Mouse (Mus musculus) cerebellum, postnatal 4 days (tissue): Measurements from ENCODE around the gene Tm6sf2.
"Not testable (repeated sequence)": the region's sequence is repeated elsewhere in the genome, so short reads cannot be mapped to it uniquely, and the experiment has no call there.

Source experiments
- DNase-seq, 2 experiments: peaks; one replicate each; pipeline ENCODE4 v3.0.0; 2022; ENCODE audit warnings: low spot score in 2 of 2, mixed read lengths in 1 of 2

Gene Tm6sf2

GRCm38 (mm10) chr8:70072441-70073069, at the start of gene Tm6sf2:
Gene Tm6sf2, plus strand, starts transcription at chr8:70072924.
- DNase-seq: peak in 1 of 2 experiments; percentile 21

GRCm38 (mm10) chr8:70023596-70023995, 49.1 kb upstream of the Tm6sf2 start:
- DNase-seq: no peak

- DNase-seq: no peak
These were observed 46.6 kb upstream of the Tm6sf2 start for GRCm38 (mm10) chr8:70026151-70026550.

DNA sequence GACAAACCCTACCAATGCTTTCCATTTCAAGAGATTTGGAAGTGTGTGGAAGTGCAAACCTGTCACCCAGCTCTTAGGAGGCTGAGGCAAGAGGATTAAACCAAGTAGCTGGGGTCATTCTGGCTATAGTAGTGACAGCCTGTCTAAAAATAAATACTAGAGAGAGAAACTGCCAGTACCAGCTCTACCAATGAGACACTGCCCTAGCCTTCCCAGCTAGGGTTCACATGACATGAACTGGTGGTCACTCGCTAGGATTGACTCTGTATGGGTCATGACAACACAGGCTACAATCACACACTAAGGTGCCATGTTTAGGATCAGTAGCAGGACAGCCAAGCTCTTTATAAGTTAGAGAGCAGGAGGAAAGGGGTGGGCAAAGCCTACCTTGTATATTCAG, 42.5 kb upstream of the Tm6sf2 start:
- no peak for DNase-seq

DNA sequence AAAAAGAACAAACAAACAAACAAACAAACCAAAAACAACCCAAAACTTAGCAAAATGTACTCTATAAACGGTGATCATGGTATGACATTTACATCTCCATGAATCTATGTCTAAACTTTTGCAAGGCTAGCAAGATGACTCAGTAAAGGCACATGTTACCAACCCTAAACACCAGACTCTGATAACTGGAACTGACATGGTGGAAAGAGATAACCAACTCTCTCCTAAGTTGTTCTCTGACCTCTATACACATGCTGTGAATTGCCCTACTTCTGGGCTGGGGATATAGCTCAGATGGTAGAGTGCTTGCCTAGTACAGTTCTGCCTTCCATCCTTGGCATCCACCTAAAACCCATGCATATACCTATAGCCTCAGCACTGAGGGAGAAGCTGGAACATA, 34.7 kb upstream of the Tm6sf2 start:
- no peak for DNase-seq

DNA sequence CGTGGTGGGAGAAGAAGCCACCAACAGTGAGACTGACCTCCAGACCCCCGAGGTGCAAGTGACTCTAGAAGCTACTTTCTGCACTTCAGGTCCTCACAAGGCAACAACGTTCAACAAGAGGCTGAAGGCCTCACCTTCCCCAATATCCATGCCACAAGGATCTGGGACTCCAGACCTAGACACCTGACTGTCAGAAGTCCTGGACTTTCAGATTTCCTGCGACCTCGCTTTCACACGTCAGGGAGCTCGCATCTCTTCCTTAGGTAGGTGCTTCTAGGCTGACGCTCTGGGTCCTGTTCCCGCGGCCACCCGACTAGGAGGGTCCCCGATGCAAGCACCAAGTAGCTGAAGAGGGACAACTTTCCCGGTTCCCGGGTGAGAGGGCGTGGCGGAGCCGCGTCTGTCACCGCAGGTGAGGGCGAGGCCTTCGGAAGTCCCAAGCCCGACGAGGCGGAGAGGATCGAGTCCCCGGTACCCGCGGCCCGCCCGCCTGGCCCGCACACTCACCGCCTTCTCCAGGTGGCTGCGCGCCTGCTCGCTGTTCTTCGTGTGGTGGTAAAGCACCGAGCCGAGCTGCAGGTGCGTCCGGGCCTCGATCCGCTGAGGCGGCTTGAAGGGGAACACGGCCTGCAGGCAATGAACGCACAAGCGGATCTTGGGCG, 30.7 kb upstream of the Tm6sf2 start:
- DNase-seq: no peak

GRCm38 (mm10) chr8:70042583-70043455, 29.9 kb upstream of the Tm6sf2 start, which contains the start of the genes Mau2 and Sugp1:
Gene Mau2, minus strand, starts transcription at chr8:70042734.
Gene Sugp1, plus strand, starts transcription at chr8:70042813.
- peak; percentile 88 to 95 for DNase-seq

- no peak for DNase-seq
These were observed 28.7 kb upstream of the Tm6sf2 start for GRCm38 (mm10) chr8:70043996-70044395.

DNA sequence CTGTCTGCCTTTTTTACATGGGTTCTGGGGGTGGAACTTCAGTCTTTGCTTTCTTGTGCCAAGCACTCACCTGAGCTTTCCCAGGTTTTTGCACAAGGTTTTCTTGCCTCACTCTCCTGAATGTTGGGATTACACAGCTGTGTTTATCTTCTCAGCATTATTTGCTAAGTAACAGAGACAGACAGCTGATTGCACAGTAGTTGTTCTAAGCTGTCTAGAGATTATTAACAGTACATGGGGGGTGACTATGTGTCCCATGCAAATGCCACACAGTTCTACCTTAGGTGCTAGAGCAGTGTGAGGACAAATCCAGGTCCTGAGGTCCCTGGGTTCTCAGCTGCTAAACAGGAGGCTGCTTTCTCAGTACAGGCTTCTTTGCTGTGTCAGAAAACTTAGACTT, 23.1 kb upstream of the Tm6sf2 start:
- no peak for DNase-seq

- not testable (repeated sequence) for DNase-seq
These were observed 22.3 kb upstream of the Tm6sf2 start for GRCm38 (mm10) chr8:70050434-70050833.

GRCm38 (mm10) chr8:70057721-70058120, 15.0 kb upstream of the Tm6sf2 start:
- DNase-seq: no peak

- no peak for DNase-seq
These were observed 786 bp upstream of the Tm6sf2 start for GRCm38 (mm10) chr8:70071836-70072440.

- DNase-seq: no peak
These were observed 396 bp downstream of the Tm6sf2 start for GRCm38 (mm10) chr8:70073120-70073519.

DNA sequence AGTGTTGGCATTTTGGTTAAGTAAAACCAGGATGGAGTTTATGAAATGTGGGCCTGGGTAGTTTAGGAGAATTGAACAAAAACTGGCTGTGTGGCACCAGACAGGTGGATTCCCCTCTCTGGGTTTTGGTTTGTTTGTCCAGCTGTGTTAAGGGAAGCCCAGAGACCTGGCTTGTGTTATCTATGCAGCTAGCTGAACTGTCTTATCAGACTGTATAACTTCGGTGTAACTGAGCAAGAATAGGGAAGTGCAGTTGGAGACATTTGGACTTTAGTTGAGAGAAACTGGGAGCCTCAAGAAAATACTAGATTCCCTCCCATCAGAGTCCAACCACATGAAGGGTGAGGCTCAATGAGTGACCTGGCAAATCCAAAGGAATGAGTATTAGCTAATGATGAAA, 958 bp downstream of the Tm6sf2 start:
- no peak for DNase-seq

- no peak for DNase-seq
These were observed 9.3 kb downstream of the Tm6sf2 start for GRCm38 (mm10) chr8:70081976-70082375.

GRCm38 (mm10) chr8:70083285-70083684, 10.6 kb downstream of the Tm6sf2 start, which contains the start of gene Hapln4:
Gene Hapln4, plus strand, starts transcription at chr8:70083457.
- DNase-seq: peak in 1 of 2 experiments; percentile 49

DNA sequence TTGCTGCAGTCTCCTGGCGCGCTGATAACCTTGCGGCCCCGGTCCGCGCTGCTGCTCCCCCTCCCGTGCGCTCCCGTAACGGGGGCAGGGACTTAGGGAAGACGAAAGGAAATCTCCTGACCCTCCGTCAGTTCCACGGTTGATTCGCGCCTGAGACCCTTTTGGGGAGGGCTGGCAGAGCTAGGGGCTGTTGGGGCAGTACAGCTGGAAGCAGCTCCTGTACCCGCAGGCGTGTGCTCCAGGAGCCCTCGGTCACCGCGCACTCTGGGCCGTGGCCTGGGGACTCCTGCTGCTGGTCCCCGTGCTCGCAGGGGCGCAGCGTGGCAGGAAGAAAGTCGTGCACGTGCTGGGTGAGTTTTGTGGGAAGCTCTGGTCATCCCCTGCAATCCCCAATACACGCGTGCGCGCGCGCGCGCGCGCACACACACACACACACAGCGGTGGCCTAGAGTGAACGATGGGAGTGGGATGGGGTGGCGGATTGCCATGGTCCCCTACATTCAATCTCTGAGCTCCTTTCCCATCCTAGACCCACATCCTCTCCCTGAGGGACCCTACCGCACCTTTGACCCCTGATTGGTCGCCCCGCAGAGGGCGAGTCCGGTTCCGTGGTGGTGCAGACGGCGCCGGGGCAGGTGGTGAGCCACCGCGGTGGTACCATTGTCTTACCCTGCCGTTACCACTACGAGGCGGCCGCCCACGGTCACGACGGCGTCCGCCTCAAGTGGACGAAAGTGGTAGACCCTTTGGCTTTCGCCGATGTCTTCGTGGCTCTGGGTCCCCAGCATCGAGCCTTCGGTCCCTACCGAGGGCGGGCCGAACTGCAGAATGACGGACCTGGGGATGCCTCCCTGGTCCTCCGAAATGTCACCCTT, 11.7 kb downstream of the Tm6sf2 start:
- peak in 1 of 2 experiments; percentile 32 for DNase-seq

DNA sequence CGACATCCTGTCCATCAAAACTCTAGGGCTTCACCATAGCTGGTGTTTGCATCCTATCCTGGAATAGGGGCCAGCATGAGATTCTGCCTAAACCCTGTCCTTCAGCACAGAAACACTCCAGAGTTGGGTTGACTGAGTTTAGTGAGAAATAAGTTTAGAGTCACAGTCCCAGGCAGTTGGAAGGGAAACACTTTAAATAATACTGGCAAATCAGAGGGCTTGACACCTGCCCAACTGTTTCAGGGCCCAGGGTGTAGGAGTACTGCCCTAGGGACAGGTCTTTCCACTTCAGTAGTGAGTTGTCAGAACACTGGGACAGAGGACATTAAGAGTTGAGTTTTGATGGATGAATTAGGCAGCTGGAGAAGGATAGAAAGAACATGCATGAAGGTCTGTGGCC, 13.4 kb downstream of the Tm6sf2 start:
- no peak for DNase-seq

- DNase-seq: no peak
These were observed 14.5 kb downstream of the Tm6sf2 start for GRCm38 (mm10) chr8:70087237-70087636.

DNA sequence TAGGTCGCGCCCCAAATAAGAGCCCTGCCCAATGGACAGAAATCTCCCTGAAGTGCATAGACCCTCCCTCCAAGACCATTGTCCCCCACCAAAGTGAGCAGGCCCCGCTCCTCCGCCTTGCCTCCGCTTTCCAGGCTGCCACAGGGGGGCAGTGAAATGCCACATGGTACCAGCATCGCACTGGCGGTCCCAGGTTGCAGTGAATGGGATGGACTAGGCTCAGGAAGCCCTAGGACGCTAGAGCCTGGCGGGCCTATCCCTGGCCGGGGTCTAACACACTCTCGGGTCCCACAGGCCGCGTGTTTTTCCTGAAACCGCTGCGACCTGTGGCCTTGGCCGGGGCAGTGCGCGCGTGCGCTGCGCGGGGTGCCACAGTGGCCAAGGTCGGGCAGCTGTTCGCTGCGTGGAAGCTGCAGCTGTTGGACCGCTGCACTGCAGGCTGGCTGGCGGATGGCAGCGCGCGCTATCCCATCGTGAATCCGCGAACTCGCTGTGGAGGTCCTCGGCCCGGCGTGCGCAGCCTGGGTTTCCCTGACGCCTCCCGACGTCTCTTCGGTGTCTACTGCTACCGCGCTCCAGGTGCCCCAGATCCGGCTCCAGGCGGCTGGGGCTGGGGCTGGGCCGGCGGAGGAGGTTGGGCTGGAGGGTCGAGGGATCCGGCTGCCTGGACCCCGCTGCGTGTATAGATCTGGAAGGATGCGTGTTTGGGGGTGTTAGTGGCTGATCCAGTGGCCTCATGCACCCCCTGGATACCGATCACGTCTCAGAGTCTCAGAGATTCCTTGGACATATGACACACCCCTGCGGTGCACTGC, 15.3 kb downstream of the Tm6sf2 start:
- peak in 1 of 2 experiments; percentile 51 for DNase-seq
